9 mouse cellular contexts compared by ENCODE assay signal in the genomic region with DNA sequence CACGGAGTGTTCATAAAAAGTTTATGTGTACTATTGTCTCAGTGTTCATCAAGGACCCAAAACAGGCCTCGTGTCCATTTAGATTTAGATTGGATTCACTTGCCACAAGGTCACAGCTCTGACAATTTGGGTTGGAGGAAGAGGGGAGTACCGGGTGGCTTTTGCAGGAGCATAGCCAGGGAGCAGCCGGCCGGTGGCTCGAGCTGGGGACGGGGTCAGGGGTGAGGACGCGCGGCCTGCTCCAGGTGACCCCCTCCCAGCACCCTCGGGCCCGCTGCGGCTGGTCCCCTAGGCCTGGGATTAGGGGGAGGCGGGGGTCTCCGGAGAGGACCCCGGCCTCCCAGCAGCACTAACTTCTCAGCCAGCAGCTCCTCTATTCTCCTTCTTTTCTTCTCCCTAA. TPM values are rescaled to one million over a fixed set of nuclear protein-coding genes. Genes with fewer than 3 reads are reported as not detected.
DNase-seq lines count a peak whose midpoint lies in the region; ATAC-seq and TF ChIP-seq lines count a peak whose summit lies in the region.
"Had no signal": no experiment of that assay in that cellular context is flagged by ENCODE, and none has a peak within 500 bp of the region (broad histone marks: within the 10 kb centered on the region; RNA-seq: fewer than 3 reads in every experiment).

No protein-coding gene starts in this region.

- H3K9ac ChIP-seq in ES-E14 (ENCODE audit: insufficient read depth, low read depth, low read length, poor library complexity, severe bottlenecking): peak overlapping the region; percentile 100
- peak overlapping the region; percentile 98 for H3K9ac ChIP-seq in hindbrain, embryonic 13.5 days
- H3K9ac ChIP-seq in liver, embryonic 11.5 days (ENCODE audit: low read depth, low read length): peak overlapping the region; percentile 92
- peak overlapping the region; percentile 86 for H3K9ac ChIP-seq in neural tube, embryonic 15.5 days (replicated peaks)

- peaks cover 3% of the 10 kb centered on the region; the same call in 1 of the 2 replicates for H3K36me3 ChIP-seq in ES-E14 (ENCODE audit: control insufficient read depth, insufficient read depth, low read length, poor library complexity, severe bottlenecking)
- H3K36me3 ChIP-seq in hindbrain, embryonic 13.5 days: no peaks in the 10 kb centered on the region
- H3K36me3 ChIP-seq in liver, embryonic 11.5 days (ENCODE audit: control insufficient read depth, insufficient read depth, low read length): no peaks in the 10 kb centered on the region
- H3K36me3 ChIP-seq in neural tube, embryonic 15.5 days: no peaks in the 10 kb centered on the region

- ATAC-seq in hindbrain, embryonic 13.5 days (ENCODE audit: low FRiP score): peak; percentile 67
- ATAC-seq in liver, embryonic 11.5 days (replicated peaks; ENCODE audit: low FRiP score): peak; percentile 43
- ATAC-seq in neural tube, embryonic 15.5 days (ENCODE audit: low FRiP score): peak; percentile 57

- H3K4me2 ChIP-seq in hindbrain, embryonic 13.5 days: peak overlapping the region; percentile 60
- peak overlapping the region; percentile 71 for H3K4me2 ChIP-seq in liver, embryonic 11.5 days
- peak overlapping the region; percentile 59 for H3K4me2 ChIP-seq in neural tube, embryonic 15.5 days

- peak overlapping the region; percentile 94 for H3K27ac ChIP-seq in ES-E14 (ENCODE audit: insufficient read depth, low read depth, low read length, poor library complexity, severe bottlenecking)
- peak overlapping the region; percentile 90 for H3K27ac ChIP-seq in hindbrain, embryonic 13.5 days
- peak overlapping the region; percentile 78 for H3K27ac ChIP-seq in liver, embryonic 11.5 days (ENCODE audit: low read depth, low read length)
- peak overlapping the region; percentile 87 for H3K27ac ChIP-seq in neural tube, embryonic 15.5 days (replicated peaks)

- under 1% methylated on average over 16 of the region's 16 CpGs for WGBS in hindbrain, embryonic 13.5 days
- WGBS in liver, embryonic 11.5 days: under 1% methylated on average over 16 of the region's 16 CpGs
- under 1% methylated on average over 16 of the region's 16 CpGs for WGBS in neural tube, embryonic 15.5 days

- peaks cover 2 to 3% of the 10 kb centered on the region in 2 experiments; a peak in 2 of 4 replicates for H3K4me1 ChIP-seq in ES-E14 (ENCODE audit: control insufficient read depth in 2 of 2, insufficient read depth in 2 of 2, low read length in 2 of 2, poor library complexity in 1 of 2)
- H3K4me1 ChIP-seq in hindbrain, embryonic 13.5 days (replicated peaks): peaks cover 17% of the 10 kb centered on the region
- peaks cover 11% of the 10 kb centered on the region for H3K4me1 ChIP-seq in liver, embryonic 11.5 days (replicated peaks; ENCODE audit: control insufficient read depth, insufficient read depth, low read length)
- peaks cover 12% of the 10 kb centered on the region for H3K4me1 ChIP-seq in neural tube, embryonic 15.5 days

- H3K4me3 ChIP-seq in ES-E14 (ENCODE audit: insufficient read depth in 1 of 2, low read depth in 1 of 2, low read length in 2 of 2, poor library complexity in 1 of 2, severe bottlenecking in 1 of 2): peak overlapping the region; percentile 98 to 100
- H3K4me3 ChIP-seq in hindbrain, embryonic 13.5 days: peak overlapping the region; percentile 92
- peak overlapping the region; percentile 83 for H3K4me3 ChIP-seq in liver, embryonic 11.5 days (ENCODE audit: low read depth, low read length)
- peak overlapping the region; percentile 75 for H3K4me3 ChIP-seq in neural tube, embryonic 15.5 days (replicated peaks)

- no peaks in the 10 kb centered on the region for H3K9me3 ChIP-seq in ES-E14 (ENCODE audit: control insufficient read depth, insufficient read depth, low read depth, low read length)
- no peaks in the 10 kb centered on the region for H3K9me3 ChIP-seq in hindbrain, embryonic 13.5 days
- no peaks in the 10 kb centered on the region for H3K9me3 ChIP-seq in liver, embryonic 11.5 days (ENCODE audit: control insufficient read depth, low read length)
- no peaks in the 10 kb centered on the region for H3K9me3 ChIP-seq in neural tube, embryonic 15.5 days (replicated peaks)

- in situ Hi-C loops in ES-E14 (cut with MboI; ENCODE audit: low sequenced_read_pairs in 2 of 2, unreplicated experiment in 2 of 2): no loop called here

- DNase-seq in gastrocnemius, postnatal 10 days: peak; percentile 26
- DNase-seq in gastrocnemius, adult 18-20 months (ENCODE audit: low spot score): no peak
- DNase-seq in ES-E14 (ENCODE audit: low read depth, low spot score): no peak
- DNase-seq in embryo, embryonic 10.5 days (ENCODE audit: low spot score): peak; percentile 47
- peak; percentile 66 for DNase-seq in liver, embryonic 11.5 days (ENCODE audit: low spot score)
- DNase-seq in T-cell, adult 2 months (ENCODE audit: low spot score): no peak

- H3K27me3 ChIP-seq in hindbrain, embryonic 13.5 days: no peaks in the 10 kb centered on the region
- H3K27me3 ChIP-seq in liver, embryonic 11.5 days (replicated peaks; ENCODE audit: control insufficient read depth, insufficient read depth, low read length): no peaks in the 10 kb centered on the region
- no peaks in the 10 kb centered on the region for H3K27me3 ChIP-seq in neural tube, embryonic 15.5 days (replicated peaks)
- H3K27me3 ChIP-seq: Patski had no signal

TF ChIP-seq in ES-E14, 5 proteins besides CTCF, POLR2A, EP300 and RAD21:
- TF ChIP-seq ZNF384 (IDR thresholded peaks at IDR 0.05; ENCODE audit: low read depth, low read length): no peak
- no peak for TF ChIP-seq CHD2 (IDR thresholded peaks at IDR 0.05; ENCODE audit: low read depth, low read length)
- no peak for TF ChIP-seq MAFK (IDR thresholded peaks at IDR 0.05; ENCODE audit: insufficient read depth, low read depth, low read length)
- TF ChIP-seq ZC3H11A (IDR thresholded peaks at IDR 0.05; ENCODE audit: borderline replicate concordance, low read depth, low read length): no peak
- no peak for TF ChIP-seq HCFC1 (IDR thresholded peaks at IDR 0.05; ENCODE audit: borderline replicate concordance, insufficient read depth, low read length)

RNA-seq across cellular contexts. Expression of a gene that starts 0.5 kb away (rescaled TPM):
- 10 to 100 TPM; 50.3 to 51.2 TPM for total RNA-seq in gastrocnemius, postnatal 10 days (2021)
- 10 to 100 TPM; 30.3 to 39.0 TPM for total RNA-seq in gastrocnemius, adult 18-20 months (2021)
- 70.3 and 76.4 TPM in 2 replicates for total RNA-seq in ES-E14 (2012; rRNA removed)
- polyA plus RNA-seq in hindbrain, embryonic 13.5 days (2015; fragmentation: Nextera tagmentation; extraction: Ambion mirVana): 91.5 and 93.0 TPM in 2 replicates
- 60.5 and 65.3 TPM in 2 replicates for polyA plus RNA-seq in liver, embryonic 11.5 days (2014; fragmentation: Nextera tagmentation; extraction: Ambion mirVana)
- 82.6 and 84.8 TPM in 2 replicates for polyA plus RNA-seq in neural tube, embryonic 15.5 days (2015; fragmentation: Nextera tagmentation; extraction: Ambion mirVana)

RNA-seq across cellular contexts. Expression of a gene that starts 5.5 kb away (rescaled TPM):
- 100 to 1,000 TPM; 238 to 249 TPM for total RNA-seq in gastrocnemius, postnatal 10 days (2021)
- total RNA-seq in gastrocnemius, adult 18-20 months (2021): 100 to 1,000 TPM; 130 to 155 TPM
- total RNA-seq in ES-E14 (2012; rRNA removed): 46.5 and 64.5 TPM in 2 replicates
- polyA plus RNA-seq in hindbrain, embryonic 13.5 days (2015; fragmentation: Nextera tagmentation; extraction: Ambion mirVana): 120 and 122 TPM in 2 replicates
- polyA plus RNA-seq in liver, embryonic 11.5 days (2014; fragmentation: Nextera tagmentation; extraction: Ambion mirVana): 36.4 and 38.6 TPM in 2 replicates
- 137 and 143 TPM in 2 replicates for polyA plus RNA-seq in neural tube, embryonic 15.5 days (2015; fragmentation: Nextera tagmentation; extraction: Ambion mirVana)

RNA-seq across cellular contexts. Expression of a gene that starts 26.0 kb away (rescaled TPM):
- total RNA-seq in gastrocnemius, postnatal 10 days (2021): 10 to 100 TPM; 27.6 to 32.0 TPM
- total RNA-seq in gastrocnemius, adult 18-20 months (2021): 10 to 100 TPM; 54.6 to 55.4 TPM
- 25.8 and 28.2 TPM in 2 replicates for total RNA-seq in ES-E14 (2012; rRNA removed)
- polyA plus RNA-seq in hindbrain, embryonic 13.5 days (2015; fragmentation: Nextera tagmentation; extraction: Ambion mirVana): 43.9 and 44.5 TPM in 2 replicates
- polyA plus RNA-seq in liver, embryonic 11.5 days (2014; fragmentation: Nextera tagmentation; extraction: Ambion mirVana): 21.1 and 21.8 TPM in 2 replicates
- polyA plus RNA-seq in neural tube, embryonic 15.5 days (2015; fragmentation: Nextera tagmentation; extraction: Ambion mirVana): 37.5 and 37.8 TPM in 2 replicates

RNA-seq across cellular contexts. Expression of a gene that starts 47.6 kb away (rescaled TPM):
- 100 to 1,000 TPM; 113 to 139 TPM for total RNA-seq in gastrocnemius, postnatal 10 days (2021)
- 100 to 1,000 TPM; 104 to 131 TPM for total RNA-seq in gastrocnemius, adult 18-20 months (2021)
- total RNA-seq in ES-E14 (2012; rRNA removed): 0.09 TPM in 1 of 2 replicates, not detected in the other
- 0.08 and 0.17 TPM in 2 replicates for polyA plus RNA-seq in hindbrain, embryonic 13.5 days (2015; fragmentation: Nextera tagmentation; extraction: Ambion mirVana)
- polyA plus RNA-seq in liver, embryonic 11.5 days (2014; fragmentation: Nextera tagmentation; extraction: Ambion mirVana): 0.08 TPM in 1 of 2 replicates, not detected in the other
- polyA plus RNA-seq in neural tube, embryonic 15.5 days (2015; fragmentation: Nextera tagmentation; extraction: Ambion mirVana): 0.61 and 0.63 TPM in 2 replicates
- polyA plus RNA-seq: Patski had no signal

RNA-seq across cellular contexts. Expression of a gene that starts 56.0 kb away (rescaled TPM):
- 1 to 10 TPM; 4.9 to 8.1 TPM for total RNA-seq in gastrocnemius, postnatal 10 days (2021)
- total RNA-seq in gastrocnemius, adult 18-20 months (2021): 1 to 10 TPM; 4.4 to 9.2 TPM
- 7.7 and 10.3 TPM in 2 replicates for total RNA-seq in ES-E14 (2012; rRNA removed)
- polyA plus RNA-seq in hindbrain, embryonic 13.5 days (2015; fragmentation: Nextera tagmentation; extraction: Ambion mirVana): 9.3 and 9.7 TPM in 2 replicates
- 4.9 and 5.6 TPM in 2 replicates for polyA plus RNA-seq in liver, embryonic 11.5 days (2014; fragmentation: Nextera tagmentation; extraction: Ambion mirVana)
- 13.3 and 13.5 TPM in 2 replicates for polyA plus RNA-seq in neural tube, embryonic 15.5 days (2015; fragmentation: Nextera tagmentation; extraction: Ambion mirVana)

Comparison
In these comparisons a context has a peak if more than half of its experiments do, and no peak if none do; other contexts are left out.
1. DNase-seq: peak in gastrocnemius, postnatal 10 days (single experiment), embryo, embryonic 10.5 days (single experiment) and liver, embryonic 11.5 days (single experiment); none in gastrocnemius, adult 18-20 months (single experiment), ES-E14 (single experiment) and T-cell, adult 2 months (single experiment).
2. Peak in every context shown above with its lines, with median percentiles within 50 percentile points of each other: H3K27ac ChIP-seq, H3K4me3 ChIP-seq, H3K9ac ChIP-seq, ATAC-seq and H3K4me2 ChIP-seq.